Mouse (Mus musculus) hindbrain, embryonic 13.5 days (tissue): ENCODE results near the gene Dbi. TPM values are rescaled to one million over a fixed set of nuclear protein-coding genes. Genes with fewer than 3 reads are reported as not detected.
A peak's percentile ranks its signal among the peaks of the same experiment; 100 is the strongest.

ENCODE experiments used
- ATAC-seq: fragments of 200-750 bp; cut with Nextera tagmentation; 2 replicates; pipeline ENCODE4 v1.8.0; 2017; ENCODE audit warnings: moderate TSS enrichment; ENCODE audit not compliant: low FRiP score
- H3K27ac ChIP-seq: fragments of 300-500 bp; sonication (generic); 2 replicates; pipeline ENCODE4 v1.5.1; 2015; ENCODE audit warnings: inconsistent platforms, mild to moderate bottlenecking, moderate library complexity
- H3K27me3 ChIP-seq: fragments of 300-500 bp; sonication (generic); 2 replicates; pipeline ENCODE4 v1.6.1; 2015; ENCODE audit warnings: mild to moderate bottlenecking, inconsistent platforms
- H3K36me3 ChIP-seq: fragments of 300-500 bp; sonication (generic); 2 replicates; pipeline ENCODE4 v1.6.1; 2015; ENCODE audit warnings: mild to moderate bottlenecking, inconsistent platforms
- H3K4me1 ChIP-seq: fragments of 300-500 bp; sonication (generic); replicated peaks from 2 replicates; pipeline ENCODE4 v1.6.1; 2015; ENCODE audit warnings: inconsistent platforms
- H3K4me2 ChIP-seq: fragments of 300-500 bp; sonication (generic); 2 replicates; pipeline ENCODE4 v1.6.1; 2015; ENCODE audit warnings: inconsistent platforms, mild to moderate bottlenecking, moderate library complexity
- H3K4me3 ChIP-seq: fragments of 300-500 bp; sonication (generic); 2 replicates; pipeline ENCODE4 v1.5.1; 2015; ENCODE audit warnings: mild to moderate bottlenecking, inconsistent platforms
- H3K9ac ChIP-seq: fragments of 300-500 bp; sonication (generic); 2 replicates; pipeline ENCODE4 v1.6.1; 2015; ENCODE audit warnings: mild to moderate bottlenecking, inconsistent platforms
- H3K9me3 ChIP-seq: fragments of 300-500 bp; sonication (generic); 2 replicates; pipeline ENCODE4 v1.6.1; 2016; ENCODE audit warnings: inconsistent platforms
- WGBS: fragments of 180-500 bp; shearing (Covaris S2); methylation state at CpG from one replicate; pipeline ENCODE4 v1.1.7; 2015; 5-methylcytosine and 5-hydroxymethylcytosine counted together
- polyA plus RNA-seq: library from polyadenylated mRNA; unstranded; fragments of >200 nt; fragmentation: Nextera tagmentation; extraction: Ambion mirVana; gene quantifications from 2 replicates; pipeline ENCODE4 v1.2.1, GENCODE M21; 2015

Gene Dbi
- polyA plus RNA-seq, 1 experiment from 2014 or later: 1,361 TPM

DNA sequence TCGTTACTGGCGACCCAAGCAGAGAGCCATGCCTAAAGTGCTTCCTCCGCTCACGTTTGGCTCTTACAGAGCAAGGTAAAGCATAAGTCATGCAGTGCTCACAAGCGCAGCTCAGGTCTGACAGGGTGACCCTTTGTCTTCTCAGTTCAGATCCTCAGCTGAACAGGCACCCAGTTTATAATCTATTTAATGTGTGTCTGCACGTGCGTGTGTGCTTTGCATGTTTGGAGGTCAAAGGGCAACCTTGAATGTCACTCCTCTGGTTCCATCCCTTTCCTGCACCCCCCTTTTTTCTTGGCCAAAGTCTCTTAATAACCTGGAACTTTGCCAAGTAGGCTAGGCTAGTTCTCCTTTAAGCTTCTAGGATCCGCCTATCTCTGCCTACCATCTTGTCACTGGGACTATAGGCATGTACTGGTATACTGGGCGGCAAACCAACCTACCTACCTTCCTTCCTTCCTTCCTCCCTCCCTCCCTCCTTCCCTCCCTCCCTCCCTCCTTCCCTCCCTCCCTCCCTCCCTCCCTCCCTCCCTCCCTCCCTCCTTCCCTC is 19.3 kb upstream of the Dbi start:
- 92% methylated on average over 9 of the region's 9 CpGs for WGBS
- H3K27me3 ChIP-seq: no peaks in the 10 kb centered on the region
- ATAC-seq: no peak

DNA sequence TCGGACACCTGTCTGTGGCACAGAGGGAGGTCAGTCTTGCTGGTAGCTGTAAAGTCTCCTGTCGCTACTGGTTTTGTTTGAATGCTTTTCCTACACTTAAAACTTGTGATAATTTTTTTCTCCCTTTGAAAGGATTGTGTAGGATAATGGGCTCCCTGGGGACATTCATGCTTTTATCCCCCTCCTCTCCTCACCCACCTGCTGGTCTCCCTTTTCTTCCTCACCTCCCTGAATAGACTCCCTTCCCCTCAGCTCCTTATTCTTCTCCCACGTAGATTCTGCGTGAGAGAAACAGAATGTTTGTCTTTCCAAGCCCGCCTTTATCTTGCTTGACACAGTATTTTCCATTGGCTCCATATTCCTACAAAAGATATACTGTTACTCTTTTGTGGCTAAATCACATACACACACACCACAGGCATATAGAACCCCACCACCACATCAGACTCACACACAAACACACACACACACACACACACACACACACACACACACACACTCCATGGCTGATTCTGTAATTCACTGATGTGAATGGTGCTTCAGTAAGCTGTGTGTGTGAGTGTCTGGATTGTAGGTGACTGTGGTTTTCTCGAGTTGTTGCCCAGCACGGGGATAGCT is 18.2 kb upstream of the Dbi start:
- H3K4me2 ChIP-seq: no peak overlapping the region
- H3K4me3 ChIP-seq: no peak overlapping the region
- no peak overlapping the region for H3K27ac ChIP-seq
- H3K9ac ChIP-seq: no peak overlapping the region
- H3K4me1 ChIP-seq: peaks cover 10% of the 10 kb centered on the region; the same call in 1 of the 2 replicates
- H3K9me3 ChIP-seq: no peaks in the 10 kb centered on the region
- H3K27me3 ChIP-seq: no peaks in the 10 kb centered on the region
- H3K36me3 ChIP-seq: no peaks in the 10 kb centered on the region
- WGBS: 25% methylated on average over 7 of the region's 7 CpGs
- ATAC-seq: no peak

More for the DNA sequence above, 19.3 kb upstream of the Dbi start:
- no peaks in the 10 kb centered on the region for H3K36me3 ChIP-seq
- no peak overlapping the region for H3K9ac ChIP-seq
- H3K4me2 ChIP-seq: no peak overlapping the region
- H3K4me1 ChIP-seq: peaks cover 10% of the 10 kb centered on the region; the same call in 1 of the 2 replicates
- H3K4me3 ChIP-seq: no peak overlapping the region
- H3K27ac ChIP-seq: no peak overlapping the region
- no peaks in the 10 kb centered on the region for H3K9me3 ChIP-seq

DNA sequence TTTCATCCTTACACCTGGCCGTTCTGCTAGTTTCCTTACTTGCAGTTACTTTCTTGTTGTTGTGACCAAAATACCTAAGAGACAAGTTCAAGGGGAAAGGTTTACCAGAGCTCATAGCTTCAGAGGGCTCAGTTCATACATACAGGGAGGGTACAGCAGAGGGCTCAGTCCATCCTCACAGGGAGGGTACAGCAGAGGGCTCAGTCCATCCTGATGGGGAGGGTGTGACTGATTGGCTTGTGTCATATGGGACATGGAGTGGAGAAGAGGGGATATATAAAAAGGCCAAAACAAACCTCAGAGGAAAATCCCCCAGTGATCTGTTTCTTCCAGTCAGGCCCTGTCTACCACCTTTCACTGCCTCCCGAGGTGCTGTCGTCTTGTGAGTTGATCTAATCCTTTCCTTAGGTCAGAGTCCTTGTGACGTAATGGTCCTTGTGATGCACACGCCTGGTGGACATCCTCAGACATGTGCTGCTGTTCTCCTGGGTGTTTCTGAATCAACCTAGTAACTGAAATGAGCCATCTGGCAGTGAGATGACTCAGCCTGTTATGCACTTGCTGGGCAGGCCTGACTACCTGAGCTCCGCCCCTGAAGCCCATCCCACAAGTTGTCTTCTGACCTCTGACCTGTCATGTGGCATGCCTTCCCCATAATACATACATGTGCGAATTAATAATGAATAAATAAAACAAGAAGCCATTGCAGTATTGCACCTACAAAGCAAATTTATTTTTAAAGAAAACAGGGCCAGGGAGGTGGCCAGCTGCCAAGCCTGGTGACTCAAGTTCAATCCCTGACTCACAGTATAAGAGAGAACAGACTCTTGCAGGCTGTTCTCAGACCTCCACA is 15.3 kb upstream of the Dbi start:
- H3K9ac ChIP-seq: no peak overlapping the region
- 88% methylated on average over 7 of the region's 7 CpGs for WGBS
- ATAC-seq: no peak
- 0 out of 2 replicates have a peak, but pooled peaks cover 2% of the 10 kb centered on the region for H3K4me1 ChIP-seq
- no peaks in the 10 kb centered on the region for H3K9me3 ChIP-seq
- H3K27ac ChIP-seq: no peak overlapping the region
- H3K4me2 ChIP-seq: no peak overlapping the region
- no peaks in the 10 kb centered on the region for H3K36me3 ChIP-seq
- no peak overlapping the region for H3K4me3 ChIP-seq
- H3K27me3 ChIP-seq: no peaks in the 10 kb centered on the region

DNA sequence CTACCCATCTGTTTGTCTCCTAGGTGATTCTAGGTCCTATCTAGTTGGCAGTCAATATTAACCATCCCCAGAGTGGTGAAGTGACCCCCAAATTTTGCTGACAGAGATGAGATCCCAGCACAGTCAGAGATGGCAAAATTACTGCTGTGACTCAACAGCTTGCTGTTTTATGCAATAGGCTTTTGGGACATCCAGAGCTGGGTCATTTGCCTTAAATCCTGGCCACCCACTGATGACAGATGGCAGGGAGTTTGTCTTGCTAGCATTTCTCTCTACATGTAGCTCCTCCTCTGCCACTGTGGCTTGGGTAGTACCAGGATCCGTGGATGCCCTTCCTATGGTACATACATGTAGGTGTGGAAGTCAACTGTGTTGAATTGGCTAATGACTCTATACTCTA is 11.5 kb upstream of the Dbi start:
- Histone ChIP-seq H3K27me3 (no peaks in the 10 kb centered on the region), H3K27ac (no peak overlapping the region), H3K36me3 (no peaks in the 10 kb centered on the region), H3K9ac (no peak overlapping the region), H3K4me3 (no peak overlapping the region), H3K4me1 (no peaks in the 10 kb centered on the region), H3K4me2 (no peak overlapping the region), H3K9me3 (no peaks in the 10 kb centered on the region)
- 94% methylated on average over 1 of the region's 1 CpGs for WGBS
- ATAC-seq: no peak

DNA sequence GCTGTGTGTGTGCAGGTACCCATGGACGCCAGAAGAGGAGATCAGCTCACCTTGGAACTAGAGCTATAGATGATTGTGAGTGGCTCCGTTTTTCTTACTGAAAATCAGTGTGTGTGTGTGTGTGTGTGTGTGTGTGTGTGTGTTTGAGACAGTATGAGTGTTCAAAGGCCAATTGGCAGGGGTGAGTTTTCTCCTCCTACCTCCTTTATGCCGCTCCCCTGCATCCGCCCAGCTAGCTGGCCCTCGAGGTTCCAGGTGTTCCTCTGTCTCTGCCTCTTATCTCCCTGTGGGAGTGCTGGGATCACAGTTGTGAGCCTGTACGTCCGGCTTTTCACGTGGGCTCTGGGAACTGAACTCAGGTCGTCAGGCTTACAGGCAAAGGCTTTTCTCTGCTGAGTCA is 5.4 kb upstream of the Dbi start:
- no peak overlapping the region for H3K4me3 ChIP-seq
- H3K27ac ChIP-seq: no peak overlapping the region
- H3K4me1 ChIP-seq: peaks cover 9% of the 10 kb centered on the region
- no peaks in the 10 kb centered on the region for H3K27me3 ChIP-seq
- no peak overlapping the region for H3K9ac ChIP-seq
- no peak overlapping the region for H3K4me2 ChIP-seq
- ATAC-seq: no peak
- H3K36me3 ChIP-seq: no peaks in the 10 kb centered on the region
- no peaks in the 10 kb centered on the region for H3K9me3 ChIP-seq
- 77% methylated on average over 9 of the region's 9 CpGs for WGBS

DNA sequence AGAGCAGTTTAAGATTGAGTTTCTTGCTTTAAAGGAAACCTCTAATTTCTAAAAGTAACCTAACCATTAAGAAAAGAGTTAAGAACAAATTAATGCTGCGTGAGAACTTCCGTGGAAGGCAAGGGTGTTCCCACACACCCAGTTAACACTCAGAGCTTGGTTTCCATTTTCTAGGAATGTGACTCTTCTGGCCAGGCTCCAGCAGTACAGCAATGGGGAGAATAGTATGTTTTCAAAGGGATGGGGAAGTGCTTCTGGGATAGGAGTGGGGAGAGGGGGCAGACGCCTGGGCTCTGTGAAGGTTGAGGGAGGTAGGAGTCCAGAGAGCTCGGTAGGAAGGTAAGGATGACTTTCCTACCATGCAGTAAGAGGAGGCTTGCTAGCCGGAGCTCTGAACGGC is 4.6 kb upstream of the Dbi start:
- no peak overlapping the region for H3K4me2 ChIP-seq
- H3K4me1 ChIP-seq: peaks cover 10% of the 10 kb centered on the region
- H3K9me3 ChIP-seq: no peaks in the 10 kb centered on the region
- no peaks in the 10 kb centered on the region for H3K36me3 ChIP-seq
- no peaks in the 10 kb centered on the region for H3K27me3 ChIP-seq
- H3K4me3 ChIP-seq: no peak overlapping the region
- 84% methylated on average over 6 of the region's 6 CpGs for WGBS
- H3K9ac ChIP-seq: no peak overlapping the region
- no peak overlapping the region for H3K27ac ChIP-seq
- ATAC-seq: no peak

DNA sequence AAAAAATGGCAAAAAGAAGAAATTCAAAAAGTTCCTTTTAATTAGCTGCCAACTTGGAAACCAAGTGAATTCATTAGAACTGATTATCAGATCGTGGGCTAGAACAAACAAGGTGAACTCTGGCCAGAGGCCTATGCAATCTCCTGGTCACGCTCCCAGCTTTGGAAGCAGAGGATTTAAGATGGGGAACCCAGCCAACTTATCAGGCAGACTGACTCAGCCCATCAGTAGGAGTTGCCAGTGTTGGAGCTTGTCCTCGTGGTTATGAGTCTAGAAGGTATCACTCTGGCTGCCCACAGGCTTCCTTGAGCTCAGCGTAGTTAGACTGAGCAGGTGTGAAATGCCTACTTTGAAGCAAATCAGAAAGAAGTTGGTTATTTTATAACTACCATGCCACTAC is 4.0 kb upstream of the Dbi start:
- no peaks in the 10 kb centered on the region for H3K9me3 ChIP-seq

DNA sequence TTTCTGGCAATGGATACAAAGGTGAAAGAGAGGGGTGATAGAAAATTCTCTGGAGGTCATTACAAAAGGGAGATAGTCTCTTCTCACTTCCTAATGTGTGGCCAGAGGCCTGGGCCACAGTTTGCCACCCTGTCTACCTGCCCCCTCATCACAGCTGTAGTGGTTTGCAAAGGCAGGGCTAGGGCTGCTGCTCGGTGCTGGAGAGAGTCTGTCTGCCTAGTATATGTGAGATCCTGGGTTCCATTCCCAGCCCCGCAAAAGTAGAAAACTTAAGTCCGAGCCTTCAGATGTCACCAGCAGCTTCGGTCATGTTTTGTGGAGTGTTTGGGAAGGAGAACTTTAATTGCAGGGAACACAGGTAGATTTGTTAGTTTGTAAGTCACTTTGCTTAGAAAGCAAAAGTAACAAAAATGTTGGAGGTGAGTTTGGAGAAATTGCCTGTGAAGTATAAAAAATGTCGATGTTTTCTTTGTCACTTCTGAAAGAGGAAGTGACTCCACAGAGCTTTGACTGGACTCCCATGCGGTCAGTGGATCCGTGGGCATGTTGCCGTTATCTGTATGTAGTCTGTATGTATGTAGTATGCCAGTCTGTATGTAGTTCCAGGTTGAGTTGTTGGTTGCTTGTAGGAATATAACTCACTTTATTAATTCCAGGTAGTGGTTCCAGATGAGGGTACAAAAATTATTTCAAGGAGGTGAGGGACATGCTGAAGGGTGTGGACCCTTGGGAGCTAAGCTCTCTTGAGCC is 1.9 kb upstream of the Dbi start:
- WGBS: 95% methylated on average over 8 of the region's 8 CpGs
- Histone ChIP-seq H3K36me3 (no peaks in the 10 kb centered on the region), H3K9me3 (no peaks in the 10 kb centered on the region), H3K4me3 (no peak overlapping the region), H3K4me1 (peaks cover 36% of the 10 kb centered on the region), H3K9ac (no peak overlapping the region), H3K4me2 (no peak overlapping the region), H3K27me3 (no peaks in the 10 kb centered on the region), H3K27ac (no peak overlapping the region)
- no peak for ATAC-seq

More for the DNA sequence above, 4.0 kb upstream of the Dbi start:
- Histone ChIP-seq H3K27me3 (no peaks in the 10 kb centered on the region), H3K4me3 (no peak overlapping the region), H3K36me3 (no peaks in the 10 kb centered on the region), H3K4me2 (no peak overlapping the region), H3K27ac (no peak overlapping the region), H3K4me1 (peaks cover 16% of the 10 kb centered on the region), H3K9ac (no peak overlapping the region)
- 85% methylated on average over 4 of the region's 4 CpGs for WGBS
- no peak for ATAC-seq

DNA sequence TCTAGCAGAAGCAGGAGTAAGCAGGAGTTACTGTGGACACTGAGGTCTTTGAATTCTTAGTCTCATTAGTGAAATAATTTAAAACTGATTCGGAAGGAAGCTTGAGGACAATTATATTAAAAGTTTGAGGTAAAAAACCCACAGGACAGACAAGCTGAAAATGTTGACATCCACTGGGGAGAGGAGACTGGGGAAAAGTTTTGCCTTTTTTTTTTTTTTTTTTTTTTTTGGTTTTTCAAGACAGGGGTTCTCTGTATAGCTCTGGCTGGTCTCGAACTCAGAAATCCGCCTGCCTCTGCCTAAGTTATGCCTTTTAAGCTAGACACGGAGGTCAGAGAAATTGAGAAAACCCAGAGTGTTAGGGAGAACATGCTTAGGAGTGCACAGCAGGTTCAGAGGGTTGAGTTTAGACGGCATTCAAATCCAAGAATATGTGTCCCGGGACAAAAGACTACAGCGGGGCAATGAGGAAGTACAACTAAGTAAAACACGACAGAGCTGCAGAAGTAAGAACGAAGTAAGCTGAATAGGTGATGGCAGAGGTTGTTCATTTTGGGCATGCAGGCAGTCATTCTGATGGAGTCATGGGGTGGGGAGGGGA is 1.2 kb upstream of the Dbi start:
- Histone ChIP-seq H3K27me3 (no peaks in the 10 kb centered on the region), H3K4me1 (peaks cover 41% of the 10 kb centered on the region), H3K4me2 (peak overlapping the region; percentile 89), H3K9ac (peak overlapping the region; percentile 68; the same call in 1 of the 2 replicates), H3K9me3 (no peaks in the 10 kb centered on the region), H3K4me3 (peak overlapping the region; percentile 57), H3K27ac (peak overlapping the region; percentile 92), H3K36me3 (no peaks in the 10 kb centered on the region)
- ATAC-seq: no peak
- 93% methylated on average over 9 of the region's 9 CpGs for WGBS

DNA sequence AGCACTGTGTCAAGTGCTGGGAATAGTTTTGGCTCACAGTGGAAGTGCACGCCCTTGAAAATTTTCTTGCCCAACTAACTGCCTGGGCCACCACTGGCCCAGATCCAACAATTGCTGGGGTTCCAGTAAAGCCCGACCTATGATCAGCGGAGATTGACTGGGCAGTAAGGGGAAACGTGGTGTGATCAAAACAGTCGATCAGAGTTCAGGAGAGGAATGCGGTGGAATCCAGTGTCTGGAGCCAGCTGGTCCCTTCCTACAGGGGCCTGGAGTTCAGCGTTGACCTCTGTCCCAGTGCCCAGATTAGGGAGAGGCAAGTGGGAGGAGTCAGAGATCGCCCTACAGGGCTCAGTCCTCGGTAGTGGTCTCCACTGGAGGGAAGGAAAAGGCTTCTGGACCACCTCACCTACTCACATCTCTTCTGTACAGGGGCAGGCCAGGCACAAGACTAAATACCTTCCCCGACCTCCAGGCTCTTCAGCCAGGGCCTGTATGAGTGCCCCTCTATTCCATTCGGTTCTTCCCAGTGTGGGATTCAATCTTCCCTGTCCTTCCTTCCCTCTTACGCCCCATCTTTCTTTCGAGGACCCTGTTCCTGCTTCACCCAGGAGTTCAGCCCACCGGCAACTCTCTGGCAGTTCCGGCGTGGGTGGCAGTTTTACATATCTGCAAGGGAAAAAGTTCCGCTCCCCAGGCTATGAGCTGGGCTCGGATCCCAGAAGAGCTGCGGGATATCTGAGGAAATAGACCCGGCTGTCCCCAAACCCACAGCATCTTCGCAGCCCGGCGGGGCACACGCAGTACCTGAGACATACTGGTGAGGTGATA is 523 bp downstream of the Dbi start:
- Histone ChIP-seq H3K9ac (peak overlapping the region; percentile 79), H3K4me1 (peaks cover 41% of the 10 kb centered on the region), H3K9me3 (no peaks in the 10 kb centered on the region), H3K36me3 (peaks cover 9% of the 10 kb centered on the region), H3K4me3 (peak overlapping the region; percentile 57), H3K4me2 (peak overlapping the region; percentile 89), H3K27me3 (no peaks in the 10 kb centered on the region), H3K27ac (peak overlapping the region; percentile 92)
- 4% methylated on average over 24 of the region's 24 CpGs for WGBS
- ATAC-seq: peak; percentile 41

DNA sequence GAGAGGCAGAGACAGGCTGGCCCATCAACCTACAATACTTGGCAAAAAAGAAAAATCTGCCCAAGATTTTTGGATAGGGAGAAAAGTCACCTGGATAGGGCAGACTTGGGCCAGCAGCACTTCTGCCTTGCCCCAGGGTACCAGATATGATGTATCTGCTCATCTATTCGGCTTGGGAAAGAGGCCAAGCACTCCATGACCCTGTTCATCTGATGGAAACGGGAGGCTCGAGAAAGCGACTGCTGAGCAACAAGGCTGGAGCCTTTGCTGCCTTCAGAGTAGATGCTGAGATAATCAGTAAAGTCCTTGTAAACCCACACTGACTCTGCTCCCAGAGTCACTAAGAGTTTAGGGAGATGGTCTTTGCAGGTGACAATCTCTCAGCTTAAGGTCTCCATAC is 1.5 kb downstream of the Dbi start:
- Histone ChIP-seq H3K36me3 (peaks cover 19% of the 10 kb centered on the region), H3K4me2 (peak overlapping the region; percentile 89), H3K4me3 (peak overlapping the region; percentile 57), H3K4me1 (peaks cover 50% of the 10 kb centered on the region), H3K27ac (no peak overlapping the region; the same call in 1 of the 2 replicates), H3K9me3 (no peaks in the 10 kb centered on the region), H3K27me3 (no peaks in the 10 kb centered on the region), H3K9ac (peak overlapping the region; percentile 79)
- WGBS: 79% methylated on average over 4 of the region's 4 CpGs
- no peak for ATAC-seq
